Mouse (Mus musculus) cortical plate, adult 2 months (tissue): ENCODE data around the gene Gsc2.

Experiments
- CTCF ChIP-seq: fragments of 200-500 bp; IDR thresholded peaks from 2 replicates; pipeline ENCODE4 v1.5.1; 2011; ENCODE audit warnings: mild to moderate bottlenecking, control low read depth, low read length; ENCODE audit not compliant: insufficient read depth; ENCODE audit errors: extremely low read depth
- POLR2A ChIP-seq: fragments of 200-500 bp; IDR thresholded peaks from 2 replicates; pipeline ENCODE4 v1.6.1; 2011; ENCODE audit warnings: mild to moderate bottlenecking, low read length, control low read depth; ENCODE audit not compliant: insufficient read depth; ENCODE audit errors: extremely low read depth

GRCm38 (mm10) chr16:17962091-17962490 is 47.2 kb upstream of the Gsc2 start:
- TF ChIP-seq CTCF (no peak), POLR2A (no peak)
